Mouse (Mus musculus): ENCODE measurements around the gene Thg1l. TPM values are rescaled to one million over a fixed set of nuclear protein-coding genes. Genes with fewer than 3 reads are reported as not detected.

The Thg1l gene
- polyA plus RNA-seq, 1 experiment from 2014 or later, result 14.3 TPM

- 60% methylated on average over 7 of the region's 7 CpGs for WGBS
- DNase-seq (ENCODE audit: low spot score), result no peak
- H3K36me3 ChIP-seq (ENCODE audit: control insufficient read depth, insufficient read depth, low read length), result no peaks in the 10 kb centered on the region
Observed at GRCm38 (mm10) chr11:45943108-45943705, 12.1 kb downstream of the Thg1l start.

GRCm38 (mm10) chr11:45942281-45942680 is 13.0 kb downstream of the Thg1l start:
- Histone ChIP-seq H3K36me3 (ENCODE audit: control insufficient read depth, insufficient read depth, low read length) (no peaks in the 10 kb centered on the region), H3K4me1 (ENCODE audit: control insufficient read depth, insufficient read depth, low read length) (peaks cover 6% of the 10 kb centered on the region; the same call in 1 of the 2 replicates), H3K4me2 (ENCODE audit: low read depth, severe bottlenecking) (no peak overlapping the region), H3K9me3 (ENCODE audit: control insufficient read depth, low read length) (no peaks in the 10 kb centered on the region), H3K27ac (replicated peaks; ENCODE audit: low read depth, low read length) (no peak overlapping the region), H3K9ac (ENCODE audit: low read length) (no peak overlapping the region), H3K4me3 (ENCODE audit: low read depth, low read length) (no peak overlapping the region), H3K27me3 (ENCODE audit: control insufficient read depth, insufficient read depth, low read length) (no peaks in the 10 kb centered on the region)
- DNase-seq (ENCODE audit: low spot score) (no peak), ATAC-seq (ENCODE audit: insufficient number of reproducible peaks, low FRiP score, low TSS enrichment, low read depth) (no peak)
- 90% methylated on average over 7 of the region's 7 CpGs for WGBS

More at GRCm38 (mm10) chr11:45943108-45943705, 12.1 kb downstream of the Thg1l start:
- Histone ChIP-seq H3K4me2 (ENCODE audit: low read depth, severe bottlenecking) (peak overlapping the region; percentile 85), H3K4me1 (ENCODE audit: control insufficient read depth, insufficient read depth, low read length) (peaks cover 6% of the 10 kb centered on the region; the same call in 1 of the 2 replicates), H3K9ac (ENCODE audit: low read length) (peak overlapping the region; percentile 19; the same call in 1 of the 2 replicates), H3K4me3 (ENCODE audit: low read depth, low read length) (peak overlapping the region; percentile 88; the same call in 1 of the 2 replicates), H3K9me3 (ENCODE audit: control insufficient read depth, low read length) (no peaks in the 10 kb centered on the region), H3K27me3 (ENCODE audit: control insufficient read depth, insufficient read depth, low read length) (no peaks in the 10 kb centered on the region), H3K27ac (replicated peaks; ENCODE audit: low read depth, low read length) (no peak overlapping the region)
- ATAC-seq (ENCODE audit: insufficient number of reproducible peaks, low FRiP score, low TSS enrichment, low read depth), result no peak

GRCm38 (mm10) chr11:45938917-45939316 is 16.4 kb downstream of the Thg1l start:
- Histone ChIP-seq H3K36me3 (ENCODE audit: control insufficient read depth, insufficient read depth, low read length) (no peaks in the 10 kb centered on the region), H3K4me3 (ENCODE audit: low read depth, low read length) (no peak overlapping the region), H3K4me1 (ENCODE audit: control insufficient read depth, insufficient read depth, low read length) (peaks cover 6% of the 10 kb centered on the region; the same call in 1 of the 2 replicates), H3K27me3 (ENCODE audit: control insufficient read depth, insufficient read depth, low read length) (no peaks in the 10 kb centered on the region), H3K27ac (replicated peaks; ENCODE audit: low read depth, low read length) (no peak overlapping the region), H3K4me2 (ENCODE audit: low read depth, severe bottlenecking) (no peak overlapping the region), H3K9ac (ENCODE audit: low read length) (no peak overlapping the region), H3K9me3 (ENCODE audit: control insufficient read depth, low read length) (no peaks in the 10 kb centered on the region)
- ATAC-seq (ENCODE audit: insufficient number of reproducible peaks, low FRiP score, low TSS enrichment, low read depth), result no peak
- 93% methylated on average over 8 of the region's 8 CpGs for WGBS
- no peak for DNase-seq (ENCODE audit: low spot score)

DNA sequence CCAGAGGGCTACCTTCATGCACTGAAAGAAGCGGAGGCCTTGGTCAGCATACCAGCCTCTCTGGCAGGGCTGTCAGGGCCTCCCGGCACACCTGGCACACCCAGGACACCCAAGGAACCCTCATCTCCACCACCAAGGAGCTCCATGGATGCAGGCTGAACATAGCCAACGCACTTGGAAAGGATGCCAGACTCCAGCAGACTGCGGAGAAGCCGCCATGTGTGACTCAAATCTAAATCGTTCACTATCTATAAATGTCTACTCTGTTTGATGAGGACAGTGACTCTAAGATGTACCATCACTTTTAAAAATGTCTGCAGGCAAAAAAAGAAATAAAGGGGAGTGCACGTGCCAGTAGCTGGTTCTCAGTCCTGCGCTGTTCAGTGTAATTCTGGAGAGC is 17.8 kb downstream of the Thg1l start:
- H3K27ac ChIP-seq (replicated peaks; ENCODE audit: low read depth, low read length), result no peak overlapping the region

GRCm38 (mm10) chr11:45932771-45933170 is 22.5 kb downstream of the Thg1l start:
- Histone ChIP-seq H3K27me3 (ENCODE audit: control insufficient read depth, insufficient read depth, low read length) (no peaks in the 10 kb centered on the region), H3K27ac (replicated peaks; ENCODE audit: low read depth, low read length) (no peak overlapping the region), H3K4me3 (ENCODE audit: low read depth, low read length) (no peak overlapping the region), H3K4me1 (ENCODE audit: control insufficient read depth, insufficient read depth, low read length) (no peaks in the 10 kb centered on the region), H3K9me3 (ENCODE audit: control insufficient read depth, low read length) (no peaks in the 10 kb centered on the region), H3K36me3 (ENCODE audit: control insufficient read depth, insufficient read depth, low read length) (peaks cover 2% of the 10 kb centered on the region; the same call in 1 of the 2 replicates), H3K9ac (ENCODE audit: low read length) (no peak overlapping the region), H3K4me2 (ENCODE audit: low read depth, severe bottlenecking) (no peak overlapping the region)
- WGBS, result 90% methylated on average over 10 of the region's 10 CpGs
- DNase-seq (ENCODE audit: low spot score) (no peak), ATAC-seq (ENCODE audit: insufficient number of reproducible peaks, low FRiP score, low TSS enrichment, low read depth) (no peak)

More for the DNA sequence above, 17.8 kb downstream of the Thg1l start:
- DNase-seq (ENCODE audit: low spot score) (no peak), ATAC-seq (ENCODE audit: insufficient number of reproducible peaks, low FRiP score, low TSS enrichment, low read depth) (no peak)
- Histone ChIP-seq H3K4me2 (ENCODE audit: low read depth, severe bottlenecking) (no peak overlapping the region), H3K4me3 (ENCODE audit: low read depth, low read length) (no peak overlapping the region), H3K36me3 (ENCODE audit: control insufficient read depth, insufficient read depth, low read length) (peaks cover 2% of the 10 kb centered on the region; the same call in 1 of the 2 replicates), H3K4me1 (ENCODE audit: control insufficient read depth, insufficient read depth, low read length) (no peaks in the 10 kb centered on the region), H3K27me3 (ENCODE audit: control insufficient read depth, insufficient read depth, low read length) (no peaks in the 10 kb centered on the region), H3K9me3 (ENCODE audit: control insufficient read depth, low read length) (no peaks in the 10 kb centered on the region), H3K9ac (ENCODE audit: low read length) (no peak overlapping the region)
- WGBS, result 97% methylated on average over 8 of the region's 8 CpGs

- H3K36me3 ChIP-seq (ENCODE audit: control insufficient read depth, insufficient read depth, low read length), result peaks cover 2% of the 10 kb centered on the region; the same call in 1 of the 2 replicates
- no peak overlapping the region for H3K27ac ChIP-seq (replicated peaks; ENCODE audit: low read depth, low read length)
- ATAC-seq (ENCODE audit: insufficient number of reproducible peaks, low FRiP score, low TSS enrichment, low read depth) (no peak), DNase-seq (ENCODE audit: low spot score) (no peak)
- H3K9me3 ChIP-seq (ENCODE audit: control insufficient read depth, low read length), result no peaks in the 10 kb centered on the region
- no peak overlapping the region for H3K4me3 ChIP-seq (ENCODE audit: low read depth, low read length)
- H3K4me2 ChIP-seq (ENCODE audit: low read depth, severe bottlenecking), result no peak overlapping the region
- no peak overlapping the region for H3K9ac ChIP-seq (ENCODE audit: low read length)
- 0 out of 2 replicates have a peak, but pooled peaks cover 5% of the 10 kb centered on the region for H3K4me1 ChIP-seq (ENCODE audit: control insufficient read depth, insufficient read depth, low read length)
- WGBS, result 87% methylated on average over 10 of the region's 10 CpGs
- no peaks in the 10 kb centered on the region for H3K27me3 ChIP-seq (ENCODE audit: control insufficient read depth, insufficient read depth, low read length)
Observed at GRCm38 (mm10) chr11:45929541-45929940, 25.8 kb downstream of the Thg1l start.

DNA sequence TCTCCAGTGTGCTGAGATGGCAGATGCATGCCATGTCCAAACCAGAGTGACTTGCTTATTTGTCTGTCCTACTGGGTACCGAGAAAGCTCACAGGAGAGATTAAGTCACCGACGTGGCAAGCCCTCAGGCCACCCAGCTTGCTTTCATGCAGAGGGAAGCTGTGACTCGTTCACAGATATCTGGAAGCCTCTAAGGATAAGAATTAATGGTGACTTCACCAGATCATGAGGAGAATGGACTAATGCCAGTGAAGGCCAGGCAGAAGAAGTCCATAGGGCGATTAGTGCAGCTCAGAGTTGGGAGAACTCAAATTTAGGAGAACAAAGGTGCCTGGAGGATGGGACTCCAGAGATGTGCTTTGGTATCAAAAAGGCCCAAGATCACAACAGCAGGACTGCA is 27.8 kb downstream of the Thg1l start:
- Histone ChIP-seq H3K9ac (ENCODE audit: low read length) (no peak overlapping the region; the same call in 1 of the 2 replicates), H3K4me2 (ENCODE audit: low read depth, severe bottlenecking) (no peak overlapping the region), H3K4me1 (ENCODE audit: control insufficient read depth, insufficient read depth, low read length) (0 out of 2 replicates have a peak, but pooled peaks cover 5% of the 10 kb centered on the region), H3K27me3 (ENCODE audit: control insufficient read depth, insufficient read depth, low read length) (no peaks in the 10 kb centered on the region), H3K27ac (replicated peaks; ENCODE audit: low read depth, low read length) (no peak overlapping the region), H3K4me3 (ENCODE audit: low read depth, low read length) (no peak overlapping the region), H3K9me3 (ENCODE audit: control insufficient read depth, low read length) (no peaks in the 10 kb centered on the region), H3K36me3 (ENCODE audit: control insufficient read depth, insufficient read depth, low read length) (no peaks in the 10 kb centered on the region)
- DNase-seq (ENCODE audit: low spot score) (no peak), ATAC-seq (ENCODE audit: insufficient number of reproducible peaks, low FRiP score, low TSS enrichment, low read depth) (no peak)
- 65% methylated on average over 5 of the region's 5 CpGs for WGBS

DNA sequence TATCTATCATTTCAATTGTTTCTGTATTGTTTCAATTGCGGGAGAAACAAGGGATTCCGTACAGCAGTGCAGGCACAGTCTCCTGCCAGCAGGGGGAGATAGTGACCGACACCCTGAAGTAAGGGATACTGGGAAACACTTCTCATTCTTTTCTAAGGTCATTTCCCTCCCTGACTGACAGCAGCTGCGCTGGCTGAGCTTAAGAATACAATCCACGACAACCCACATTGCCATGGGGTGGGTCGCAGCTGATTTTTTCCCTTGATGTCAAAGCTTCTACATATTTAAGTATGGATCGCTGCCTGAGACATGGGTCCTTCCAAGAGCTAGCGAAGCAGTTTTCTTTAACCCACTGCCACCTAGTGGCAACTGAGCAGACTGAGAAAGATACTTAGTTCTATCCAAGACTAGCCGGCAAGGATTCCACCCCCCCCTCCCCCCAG is 28.6 kb downstream of the Thg1l start:
- ATAC-seq (ENCODE audit: insufficient number of reproducible peaks, low FRiP score, low TSS enrichment, low read depth) (peak; percentile 77; the same call in 1 of the 2 replicates), DNase-seq (ENCODE audit: low spot score) (peak; percentile 86)
- Histone ChIP-seq H3K4me1 (ENCODE audit: control insufficient read depth, insufficient read depth, low read length) (peaks cover 6% of the 10 kb centered on the region; the same call in 1 of the 2 replicates), H3K4me2 (ENCODE audit: low read depth, severe bottlenecking) (peak overlapping the region; percentile 46), H3K36me3 (ENCODE audit: control insufficient read depth, insufficient read depth, low read length) (no peaks in the 10 kb centered on the region), H3K27me3 (ENCODE audit: control insufficient read depth, insufficient read depth, low read length) (no peaks in the 10 kb centered on the region), H3K9ac (ENCODE audit: low read length) (peak overlapping the region; percentile 50), H3K9me3 (ENCODE audit: control insufficient read depth, low read length) (no peaks in the 10 kb centered on the region), H3K4me3 (ENCODE audit: low read depth, low read length) (peak overlapping the region; percentile 26), H3K27ac (replicated peaks; ENCODE audit: low read depth, low read length) (no peak overlapping the region)
- 0% methylated on average over 9 of the region's 9 CpGs for WGBS

All from limb, embryonic 11.5 days (tissue).